Mouse (Mus musculus) neural tube, embryonic 13.5 days (tissue): ENCODE measurements around the gene Prom1. TPM values are rescaled to one million over a fixed set of nuclear protein-coding genes. Genes with fewer than 3 reads are reported as not detected.
"Not testable (repeated sequence)": the region's sequence is repeated elsewhere in the genome, so short reads cannot be mapped to it uniquely, and the experiment has no call there.

Experiments used
- ATAC-seq: fragments of 200-750 bp; cut with Nextera tagmentation; 2 replicates; pipeline ENCODE4 v1.8.0; 2017; ENCODE audit warnings: low read depth, mild to moderate bottlenecking, moderate TSS enrichment, moderate library complexity
- H3K27ac ChIP-seq: fragments of 300-500 bp; sonication (generic); replicated peaks from 2 replicates; pipeline ENCODE4 v1.5.1; 2015; ENCODE audit warnings: moderate library complexity, mild to moderate bottlenecking, inconsistent platforms
- H3K27me3 ChIP-seq: fragments of 300-500 bp; sonication (generic); 2 replicates; pipeline ENCODE4 v1.6.1; 2015; ENCODE audit warnings: mild to moderate bottlenecking, inconsistent platforms
- H3K36me3 ChIP-seq: fragments of 300-500 bp; sonication (generic); 2 replicates; pipeline ENCODE4 v1.6.1; 2015; ENCODE audit warnings: mild to moderate bottlenecking, inconsistent platforms
- H3K4me1 ChIP-seq: fragments of 300-500 bp; sonication (generic); replicated peaks from 2 replicates; pipeline ENCODE4 v1.6.1; 2015; ENCODE audit warnings: inconsistent platforms
- H3K4me2 ChIP-seq: fragments of 300-500 bp; sonication (generic); 2 replicates; pipeline ENCODE4 v1.6.1; 2015; ENCODE audit warnings: inconsistent platforms, mild to moderate bottlenecking, moderate library complexity
- H3K4me3 ChIP-seq: fragments of 300-500 bp; sonication (generic); 2 replicates; pipeline ENCODE4 v1.5.1; 2015; ENCODE audit warnings: mild to moderate bottlenecking, inconsistent platforms
- H3K9ac ChIP-seq: fragments of 300-500 bp; sonication (generic); 2 replicates; pipeline ENCODE4 v1.6.1; 2015; ENCODE audit warnings: moderate library complexity, mild to moderate bottlenecking, inconsistent platforms
- H3K9me3 ChIP-seq: fragments of 300-500 bp; sonication (generic); 2 replicates; pipeline ENCODE4 v1.6.1; 2016; ENCODE audit warnings: inconsistent platforms
- WGBS: fragments of 180-500 bp; shearing (Covaris S2); methylation state at CpG from one replicate; pipeline ENCODE4 v1.1.7; 2015; 5-methylcytosine and 5-hydroxymethylcytosine counted together
- polyA plus RNA-seq: library from polyadenylated mRNA; unstranded; fragments of >200 nt; fragmentation: Nextera tagmentation; extraction: Ambion mirVana; gene quantifications from 2 replicates; pipeline ENCODE4 v1.2.1, GENCODE M21; 2015

The Prom1 gene
- 39.1 and 39.6 TPM in 2 replicates for polyA plus RNA-seq

GRCm38 (mm10) chr5:44101231-44102110 lies at the start of gene Prom1:
TSS of gene Prom1 (minus strand) at chr5:44102032.
- Histone ChIP-seq H3K9me3 (no peaks in the 10 kb centered on the region), H3K27me3 (no peaks in the 10 kb centered on the region), H3K4me3 (peak within 1 kb of the TSS; percentile 76), H3K4me2 (peak within 1 kb of the TSS; percentile 95), H3K27ac (peak within 1 kb of the TSS; percentile 85), H3K4me1 (peaks cover 23% of the 10 kb centered on the region), H3K36me3 (no peaks in the 10 kb centered on the region), H3K9ac (peak within 1 kb of the TSS; percentile 90)
- under 1% methylated on average over 43 of the region's 44 CpGs for WGBS
- ATAC-seq: peak; percentile 77

- no peak overlapping the region for H3K9ac ChIP-seq
- 89% methylated on average over 3 of the region's 3 CpGs for WGBS
- peaks cover 4% of the 10 kb centered on the region; the same call in 1 of the 2 replicates for H3K4me1 ChIP-seq
- no peaks in the 10 kb centered on the region for H3K27me3 ChIP-seq
- H3K36me3 ChIP-seq: no peaks in the 10 kb centered on the region
- no peaks in the 10 kb centered on the region; the same call in 1 of the 2 replicates for H3K9me3 ChIP-seq
- no peak overlapping the region for H3K4me3 ChIP-seq
- no peak overlapping the region for H3K4me2 ChIP-seq
- H3K27ac ChIP-seq: no peak overlapping the region
- no peak for ATAC-seq
Measured at GRCm38 (mm10) chr5:44147732-44148131, 45.9 kb upstream of the Prom1 start.

- whole genome bisulfite sequencing: 85% methylated on average over 6 of the region's 6 CpGs
- Histone ChIP-seq H3K27ac (no peak overlapping the region), H3K9me3 (no peaks in the 10 kb centered on the region; the same call in 1 of the 2 replicates), H3K4me1 (peaks cover 4% of the 10 kb centered on the region; the same call in 1 of the 2 replicates), H3K4me2 (no peak overlapping the region), H3K4me3 (no peak overlapping the region), H3K9ac (no peak overlapping the region), H3K36me3 (no peaks in the 10 kb centered on the region), H3K27me3 (no peaks in the 10 kb centered on the region)
- ATAC-seq: no peak
Measured at GRCm38 (mm10) chr5:44146437-44147332, 44.9 kb upstream of the Prom1 start.

- Histone ChIP-seq H3K4me1 (peaks cover 4% of the 10 kb centered on the region; the same call in 1 of the 2 replicates), H3K9ac (no peak overlapping the region), H3K27ac (no peak overlapping the region), H3K36me3 (no peaks in the 10 kb centered on the region), H3K27me3 (no peaks in the 10 kb centered on the region), H3K4me3 (no peak overlapping the region), H3K9me3 (no peaks in the 10 kb centered on the region), H3K4me2 (no peak overlapping the region)
- WGBS: 25% methylated on average over 8 of the region's 8 CpGs
- no peak for ATAC-seq
Measured at GRCm38 (mm10) chr5:44143467-44144235, 41.8 kb upstream of the Prom1 start.

- Histone ChIP-seq H3K27me3 (no peaks in the 10 kb centered on the region), H3K9me3 (no peaks in the 10 kb centered on the region), H3K4me1 (no peaks in the 10 kb centered on the region), H3K9ac (no peak overlapping the region), H3K36me3 (no peaks in the 10 kb centered on the region), H3K27ac (no peak overlapping the region), H3K4me3 (no peak overlapping the region), H3K4me2 (no peak overlapping the region)
- 86% methylated on average over 4 of the region's 4 CpGs for WGBS
- no peak for ATAC-seq
Measured at GRCm38 (mm10) chr5:44127487-44127886, 25.7 kb upstream of the Prom1 start.

- ATAC-seq, H3K27ac ChIP-seq, H3K4me3 ChIP-seq, H3K9me3 ChIP-seq, H3K9ac ChIP-seq, H3K27me3 ChIP-seq, H3K4me1 ChIP-seq, H3K36me3 ChIP-seq, H3K4me2 ChIP-seq: not testable (repeated sequence)
- 81% methylated on average over 8 of the region's 8 CpGs for WGBS
Measured at GRCm38 (mm10) chr5:44126574-44126973, 24.7 kb upstream of the Prom1 start.

GRCm38 (mm10) chr5:44121390-44121789 lies 19.6 kb upstream of the Prom1 start:
- 94% methylated on average over 2 of the region's 2 CpGs for WGBS
- ATAC-seq: no peak
- no peaks in the 10 kb centered on the region for H3K27me3 ChIP-seq
- no peak overlapping the region for H3K4me3 ChIP-seq
- no peak overlapping the region for H3K9ac ChIP-seq
- no peak overlapping the region for H3K4me2 ChIP-seq
- H3K27ac ChIP-seq: no peak overlapping the region
- H3K36me3 ChIP-seq: no peaks in the 10 kb centered on the region
- no peaks in the 10 kb centered on the region for H3K9me3 ChIP-seq
- H3K4me1 ChIP-seq: no peaks in the 10 kb centered on the region

GRCm38 (mm10) chr5:44113138-44113537 lies 11.3 kb upstream of the Prom1 start:
- H3K36me3 ChIP-seq: no peaks in the 10 kb centered on the region
- ATAC-seq: no peak
- no peaks in the 10 kb centered on the region for H3K9me3 ChIP-seq
- WGBS: 76% methylated on average over 2 of the region's 2 CpGs
- no peaks in the 10 kb centered on the region for H3K27me3 ChIP-seq
- H3K9ac ChIP-seq: no peak overlapping the region
- no peak overlapping the region for H3K27ac ChIP-seq
- H3K4me3 ChIP-seq: no peak overlapping the region
- no peak overlapping the region for H3K4me2 ChIP-seq
- H3K4me1 ChIP-seq: no peaks in the 10 kb centered on the region

- Histone ChIP-seq H3K36me3 (no peaks in the 10 kb centered on the region), H3K9me3 (no peaks in the 10 kb centered on the region), H3K4me3 (no peak overlapping the region), H3K9ac (no peak overlapping the region), H3K27ac (no peak overlapping the region), H3K4me1 (no peaks in the 10 kb centered on the region), H3K27me3 (no peaks in the 10 kb centered on the region), H3K4me2 (no peak overlapping the region)
- no peak for ATAC-seq
- WGBS: 66% methylated on average over 2 of the region's 2 CpGs
Measured at GRCm38 (mm10) chr5:44109121-44109520, 7.3 kb upstream of the Prom1 start.

GRCm38 (mm10) chr5:44108125-44108524 lies 6.3 kb upstream of the Prom1 start:
- Histone ChIP-seq H3K4me1 (no peaks in the 10 kb centered on the region), H3K4me3 (no peak overlapping the region), H3K36me3 (no peaks in the 10 kb centered on the region), H3K9ac (no peak overlapping the region), H3K27ac (no peak overlapping the region), H3K4me2 (no peak overlapping the region), H3K27me3 (no peaks in the 10 kb centered on the region), H3K9me3 (no peaks in the 10 kb centered on the region)
- no peak for ATAC-seq
- 90% methylated on average over 4 of the region's 4 CpGs for WGBS

GRCm38 (mm10) chr5:44105192-44105591 lies 3.4 kb upstream of the Prom1 start:
- Histone ChIP-seq H3K4me1 (peaks cover 10% of the 10 kb centered on the region), H3K36me3 (no peaks in the 10 kb centered on the region), H3K9ac (no peak overlapping the region), H3K4me3 (no peak overlapping the region), H3K4me2 (no peak overlapping the region), H3K27me3 (no peaks in the 10 kb centered on the region), H3K27ac (no peak overlapping the region), H3K9me3 (no peaks in the 10 kb centered on the region)
- 80% methylated on average over 4 of the region's 4 CpGs for WGBS
- no peak for ATAC-seq
